Mouse (Mus musculus) lung, postnatal 36 days (tissue): ENCODE data around the gene Dydc2.
A peak's percentile ranks its signal among the peaks of the same experiment; 100 is the strongest.

Source experiments
- DNase-seq: peaks from one replicate; pipeline ENCODE4 v3.0.0; 2022; ENCODE audit warnings: mixed read lengths

The Dydc2 gene

DNA sequence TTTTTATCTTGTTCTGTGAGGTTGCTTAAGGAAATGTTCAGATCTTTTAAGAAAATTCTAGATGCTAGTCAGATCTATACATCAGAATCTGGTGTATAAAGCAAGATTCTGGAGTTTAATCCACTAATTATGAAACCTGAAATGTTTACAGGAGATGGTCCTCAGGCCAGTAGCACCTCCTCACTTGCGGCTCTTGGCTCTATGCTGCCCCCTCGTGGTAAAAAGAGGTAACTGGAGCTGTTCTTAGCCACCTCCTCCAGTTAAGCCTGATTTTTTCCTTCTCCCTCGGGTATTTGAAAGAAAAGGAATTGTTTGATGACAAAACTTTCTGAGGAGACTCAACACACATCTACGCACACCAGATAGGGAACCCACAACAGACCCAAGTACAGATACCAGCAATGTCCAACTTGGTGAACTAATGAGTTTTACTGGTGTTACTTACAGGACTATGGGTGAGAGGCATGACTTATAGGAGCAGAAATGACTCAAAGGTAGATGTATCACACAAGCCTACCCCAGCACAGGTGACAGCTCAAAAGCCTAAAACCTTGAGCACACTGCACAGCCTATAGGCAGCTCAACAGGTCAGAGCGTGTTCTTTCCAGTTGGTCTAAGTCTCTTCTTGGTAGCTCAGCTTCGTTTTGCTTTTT, 33.7 kb downstream of the Dydc2 start:
- peak; percentile 71 for DNase-seq

DNA sequence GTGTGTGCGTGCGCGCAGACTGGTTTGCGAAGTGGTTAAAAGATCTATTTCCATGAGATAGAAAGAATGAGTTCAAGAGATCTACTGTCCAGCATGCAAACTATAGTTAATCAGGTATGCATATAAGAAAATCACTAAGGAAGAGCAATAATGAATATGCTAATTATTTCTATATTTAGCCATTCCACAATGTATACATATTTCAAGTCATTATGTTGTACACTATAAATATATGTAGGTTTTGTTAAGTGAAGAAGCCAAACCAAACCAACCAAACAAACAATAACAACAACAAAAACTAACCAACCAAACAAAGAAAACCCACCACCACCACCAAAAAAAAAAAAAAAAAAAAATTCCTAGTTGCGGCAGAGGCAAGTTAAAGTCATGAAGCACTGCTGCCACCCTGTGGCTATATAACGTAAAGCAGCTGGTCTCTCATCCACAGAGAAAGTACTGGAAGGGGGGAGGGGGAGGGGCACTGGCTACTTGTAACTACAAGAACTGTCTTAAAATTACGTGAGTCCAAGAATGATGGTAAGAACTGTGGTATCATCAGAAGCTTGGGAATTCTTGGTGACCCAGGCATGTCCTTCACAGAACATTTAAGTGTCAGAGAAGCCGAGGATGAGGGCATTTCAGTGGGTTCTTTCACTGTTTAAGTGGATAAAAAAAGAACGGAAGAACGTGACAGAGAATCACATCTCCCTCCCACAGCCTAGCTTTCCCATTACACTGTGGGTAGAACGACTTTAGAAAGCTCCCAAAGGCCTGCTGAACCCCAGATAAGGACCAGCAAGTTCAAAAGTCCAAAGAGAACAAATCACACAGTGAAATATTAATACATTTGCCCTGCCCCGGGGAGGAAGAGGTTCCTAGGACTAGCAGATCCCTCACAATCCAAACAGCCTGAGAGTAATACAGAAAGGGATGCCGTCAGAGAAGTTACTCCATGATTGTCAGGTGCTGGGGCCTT, 35.6 kb downstream of the Dydc2 start:
- DNase-seq = peak; percentile 94

DNA sequence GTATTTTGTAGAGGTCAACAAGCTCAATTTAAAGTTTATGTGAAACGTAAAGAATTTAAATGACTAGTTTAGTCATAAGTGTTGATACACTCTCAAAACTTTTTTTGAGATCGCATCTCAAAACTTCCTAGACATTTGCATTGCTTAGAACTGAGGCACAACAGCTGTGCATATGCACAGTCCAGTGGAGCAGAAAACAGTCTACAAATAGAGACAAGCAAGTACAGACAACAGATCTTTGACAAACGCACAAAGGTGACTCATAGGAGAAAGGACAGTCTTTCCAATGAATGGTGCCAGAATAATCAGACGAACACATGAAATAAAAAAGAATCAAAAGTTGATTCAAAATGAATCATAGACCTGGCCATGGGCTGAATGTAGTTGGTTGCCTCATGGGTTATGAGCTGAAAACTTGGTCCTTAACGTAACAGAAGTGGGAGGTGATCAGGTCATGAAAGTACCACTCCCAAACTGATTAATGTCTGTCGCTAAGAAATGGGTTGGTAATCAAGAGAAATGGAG, 38.0 kb downstream of the Dydc2 start:
- no peak for DNase-seq

GRCm38 (mm10) chr14:41029303-41029702, 39.7 kb downstream of the Dydc2 start:
- no peak for DNase-seq

GRCm38 (mm10) chr14:41025594-41026284, 43.3 kb downstream of the Dydc2 start:
- DNase-seq = no peak

DNA sequence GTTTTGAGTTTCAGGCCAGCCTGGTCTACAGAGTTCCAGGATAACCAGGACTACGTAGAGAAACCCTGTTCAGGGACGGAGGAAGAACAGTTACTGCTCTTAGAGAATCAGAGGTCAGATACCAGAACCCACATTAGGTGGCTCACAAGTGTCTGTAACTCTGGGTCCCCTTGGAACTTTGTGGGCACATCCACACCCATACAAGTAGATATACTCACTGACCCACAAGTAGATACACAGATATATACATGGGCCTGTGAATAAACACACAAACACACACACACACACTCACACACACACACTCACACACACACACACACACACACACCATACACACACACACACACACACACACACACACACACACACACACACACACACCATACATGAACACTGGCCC, 43.9 kb downstream of the Dydc2 start:
- no peak for DNase-seq

DNA sequence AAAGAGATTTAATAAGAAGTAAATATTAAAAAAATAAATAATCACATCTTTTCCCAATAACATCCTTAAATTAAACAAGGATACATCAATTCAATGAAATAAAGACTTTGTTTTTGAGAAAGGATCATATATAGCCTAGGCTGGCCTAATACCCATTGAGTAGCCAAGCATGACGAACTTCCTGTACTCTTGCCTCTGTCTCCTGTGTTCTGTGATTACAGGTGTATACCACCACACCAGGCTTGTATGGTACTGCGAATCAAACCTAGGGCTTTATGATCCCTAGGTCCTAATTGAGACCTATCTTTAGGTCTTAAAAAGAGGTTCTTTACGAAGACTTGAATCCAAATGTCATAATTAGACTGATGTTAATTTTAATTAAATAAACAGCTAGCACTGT, 47.8 kb downstream of the Dydc2 start:
- no peak for DNase-seq

DNA sequence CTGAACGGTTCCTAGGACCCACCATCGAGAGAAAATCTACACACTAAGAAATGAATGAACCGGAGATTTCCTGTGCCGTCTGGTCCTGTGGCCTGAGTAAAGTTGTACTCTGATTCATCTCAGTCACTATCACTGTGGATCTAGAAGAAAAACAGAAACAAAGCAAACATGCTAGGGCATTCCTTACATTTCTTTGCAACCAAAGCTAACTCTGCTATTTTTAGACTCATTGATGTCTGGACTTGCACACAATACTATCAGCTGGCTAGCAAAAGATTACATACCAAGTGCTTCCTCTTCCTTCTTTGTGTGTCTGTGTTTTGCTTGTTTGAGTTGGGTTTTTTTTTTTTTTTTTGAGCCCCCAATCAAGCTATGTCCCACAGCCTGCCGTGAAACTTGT, 51.5 kb downstream of the Dydc2 start:
- no peak for DNase-seq

- DNase-seq = no peak
Measured at GRCm38 (mm10) chr14:41014701-41015240, 54.2 kb downstream of the Dydc2 start.

DNA sequence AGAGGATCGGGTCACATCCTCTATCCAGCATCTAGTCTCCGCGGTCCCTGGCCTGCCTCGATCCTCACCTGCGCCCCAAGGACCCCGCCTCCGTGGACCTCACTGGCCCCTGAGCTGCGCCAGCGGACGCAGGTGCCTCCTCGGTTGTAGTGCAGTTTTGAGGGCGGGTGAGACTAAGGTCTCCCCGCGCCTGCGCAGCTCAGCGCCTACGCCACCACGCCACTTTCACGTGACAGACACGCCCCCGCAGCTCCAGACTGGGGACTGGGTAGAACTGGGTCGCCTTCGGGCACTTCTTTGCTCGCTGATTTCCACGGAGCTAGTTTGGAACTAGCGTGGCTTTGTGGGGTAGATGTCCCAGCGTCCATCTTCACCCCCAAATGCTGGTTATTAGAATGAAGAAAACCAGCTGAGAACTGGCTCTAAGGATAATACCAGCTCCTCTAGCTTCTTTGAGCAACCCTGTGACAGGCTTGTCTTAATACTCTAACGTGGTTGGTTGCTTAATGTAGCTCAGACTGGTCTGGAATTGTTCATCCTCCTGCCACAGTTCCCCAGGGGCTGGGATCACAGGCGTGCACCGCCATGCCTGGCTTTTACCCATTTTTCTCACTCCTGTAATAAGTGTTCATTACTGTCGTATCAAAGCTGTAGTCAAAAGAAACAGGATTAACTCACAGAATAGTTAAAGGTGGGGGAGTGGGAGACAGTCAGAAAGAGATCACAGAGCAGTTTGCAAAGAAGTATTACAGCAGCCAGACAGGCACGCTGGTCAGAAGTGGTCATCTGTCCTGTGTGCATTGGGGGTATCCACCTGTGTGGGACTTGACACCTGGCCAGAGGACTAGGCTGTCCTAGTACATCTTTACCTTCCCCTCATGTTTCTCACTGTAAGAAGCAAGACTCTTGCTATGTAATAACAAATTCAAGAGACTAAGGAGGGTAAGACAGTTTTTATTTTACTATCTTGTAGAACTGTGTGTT, 55.1 kb downstream of the Dydc2 start, which contains the start of gene Fam213a:
Fam213a (minus strand) TSS at position 159 of the 984 bp plus-strand sequence.
- DNase-seq = peak; percentile 94

- no peak for DNase-seq
Measured at GRCm38 (mm10) chr14:41013143-41013542, 55.9 kb downstream of the Dydc2 start.

GRCm38 (mm10) chr14:41011916-41012315, 57.1 kb downstream of the Dydc2 start:
- DNase-seq = no peak

DNA sequence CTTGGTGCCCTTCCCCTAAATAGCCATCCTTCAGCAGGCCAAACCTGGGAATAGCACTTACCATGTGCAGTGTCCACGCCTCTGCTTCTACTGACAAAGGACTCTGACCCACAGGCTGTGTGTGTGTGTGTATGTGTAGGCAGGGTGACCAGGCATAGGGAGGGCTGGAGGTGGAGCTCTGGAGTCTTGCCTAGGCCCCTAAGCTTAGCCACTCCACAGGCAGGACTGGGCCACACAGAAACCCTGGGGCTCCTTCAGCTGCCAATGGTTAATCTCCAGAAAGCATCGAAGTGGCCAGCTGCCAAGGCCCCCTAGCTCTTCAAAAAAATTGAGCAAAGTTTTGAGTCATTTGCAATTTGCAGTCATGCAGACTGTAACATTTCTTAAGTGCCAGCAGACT, 60.9 kb downstream of the Dydc2 start:
- DNase-seq = peak; percentile 18

- peak; percentile 37 for DNase-seq
Measured at GRCm38 (mm10) chr14:41007641-41008040, 61.4 kb downstream of the Dydc2 start.

DNA sequence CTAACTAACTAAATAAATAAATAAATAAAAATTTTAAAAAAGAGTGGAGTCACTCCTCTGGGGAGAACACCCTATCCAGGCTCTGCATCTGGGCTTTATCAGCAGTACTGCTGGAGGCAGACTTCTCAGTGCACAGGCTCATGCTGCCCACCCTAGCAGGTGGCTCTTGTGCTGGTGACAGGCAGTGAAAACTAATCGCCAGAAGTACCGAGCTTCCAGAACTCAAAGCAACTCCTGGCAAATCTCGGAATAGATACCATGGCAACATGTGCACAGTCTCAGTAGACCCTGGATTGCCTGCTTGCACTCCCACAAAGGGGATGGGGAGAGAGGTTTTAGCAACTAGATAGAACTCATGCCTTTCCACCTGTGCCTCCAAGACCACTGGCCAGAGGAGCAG, 62.1 kb downstream of the Dydc2 start:
- no peak for DNase-seq

DNA sequence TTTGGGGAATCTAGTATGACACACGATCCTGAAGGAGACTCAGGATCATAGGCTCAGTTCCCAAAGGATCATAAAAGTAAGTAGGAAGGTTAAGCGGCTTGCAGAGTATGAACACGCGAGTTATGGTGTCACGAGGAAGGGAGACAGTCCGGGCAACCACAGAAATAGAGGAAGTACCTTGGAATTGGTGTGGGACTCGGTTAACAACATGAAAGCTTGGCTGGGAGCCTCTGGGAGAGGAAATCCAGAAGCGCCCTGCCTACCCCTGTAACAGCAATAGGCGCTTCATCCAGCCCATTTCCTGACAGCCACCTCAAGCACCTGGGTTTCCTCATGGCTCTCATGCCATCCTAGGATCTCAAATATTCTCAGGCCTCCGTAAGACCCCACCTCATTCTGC, 62.7 kb downstream of the Dydc2 start:
- DNase-seq = no peak

DNA sequence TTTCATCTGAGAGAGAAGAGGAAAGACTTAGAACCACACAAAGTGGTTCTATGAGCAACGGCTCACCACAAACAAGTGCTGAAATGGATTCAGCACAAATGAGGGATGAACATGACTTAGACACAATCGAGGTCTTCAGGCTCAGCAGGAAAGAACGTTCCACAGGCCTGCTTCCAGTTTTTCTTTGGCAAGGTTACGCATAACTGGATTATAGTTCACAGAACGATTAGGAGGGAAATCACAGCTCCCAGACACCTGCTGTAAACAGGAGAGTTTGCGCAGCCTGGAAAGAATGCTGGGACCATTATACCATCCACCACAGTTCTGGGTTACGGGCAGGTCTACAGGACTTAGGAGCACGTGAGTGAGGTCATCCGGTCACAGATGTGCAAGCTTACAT, 63.3 kb downstream of the Dydc2 start:
- no peak for DNase-seq

DNA sequence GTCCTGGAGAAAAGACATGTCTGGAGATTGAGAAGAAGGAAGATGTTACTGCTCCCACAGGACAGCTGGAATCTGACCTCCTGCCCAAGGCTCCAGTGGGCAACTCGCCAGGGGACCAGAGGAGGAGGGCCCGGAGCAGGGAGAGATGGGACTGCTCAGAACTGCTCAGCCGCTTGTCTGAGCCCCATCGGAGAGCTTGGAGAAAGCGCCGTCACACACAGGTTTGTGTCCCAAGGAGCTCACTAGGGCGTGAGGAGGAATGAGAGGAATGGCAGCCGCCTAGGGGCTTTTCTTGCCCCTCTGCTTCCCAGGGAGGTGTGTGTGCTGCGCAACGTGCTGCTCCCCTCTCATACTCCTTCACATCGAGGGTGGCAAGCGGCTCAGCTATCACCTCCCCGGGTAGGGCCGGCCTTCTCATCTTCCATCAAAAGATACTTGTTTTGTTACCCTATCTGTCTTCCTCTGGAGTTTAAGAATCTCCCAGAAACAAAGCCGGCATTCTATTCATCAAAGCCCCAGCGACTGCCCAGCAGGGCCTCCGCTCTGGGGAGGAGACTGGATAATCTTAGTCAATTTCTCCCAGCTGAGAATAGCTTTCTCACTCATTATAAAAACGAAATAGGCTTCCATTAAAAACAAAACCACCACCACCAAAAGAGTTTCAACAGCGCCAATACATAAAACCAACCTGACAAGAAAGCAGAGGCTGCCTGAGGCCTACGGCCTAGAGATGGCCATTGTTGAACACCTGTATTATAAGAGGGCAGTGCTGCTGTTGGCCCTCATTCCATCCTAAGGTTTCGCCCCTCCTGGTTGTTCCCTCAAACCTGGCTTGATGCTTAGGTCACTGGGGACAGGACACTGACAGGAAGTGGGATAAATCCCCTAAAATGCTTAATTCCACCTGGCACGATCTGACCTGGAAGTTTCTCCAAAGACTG, 64.5 kb downstream of the Dydc2 start:
- peak; percentile 34 for DNase-seq

DNA sequence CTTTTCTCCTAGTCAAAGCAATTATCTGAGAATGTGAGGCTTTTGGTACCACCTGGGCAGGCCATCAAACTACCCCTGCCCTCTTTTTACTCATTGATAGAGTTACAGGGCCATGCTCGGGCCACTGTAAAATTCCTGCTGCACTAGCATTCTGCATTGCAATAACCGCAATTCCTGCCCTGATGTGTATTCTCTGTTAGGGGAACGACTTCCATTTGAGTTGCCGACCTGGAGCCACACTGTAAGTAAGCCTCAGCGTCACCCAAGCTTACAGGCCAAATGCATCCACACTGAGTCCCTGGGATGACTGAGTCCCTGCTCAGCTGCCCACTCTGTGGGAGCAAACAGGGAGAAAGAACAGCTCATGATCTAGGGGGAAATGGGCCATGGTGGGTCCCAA, 67.4 kb downstream of the Dydc2 start:
- no peak for DNase-seq

GRCm38 (mm10) chr14:41000801-41001200, 68.2 kb downstream of the Dydc2 start:
- DNase-seq = no peak
